Mouse (Mus musculus): ENCODE measurements around the gene Vcp. TPM values are rescaled to one million over a fixed set of nuclear protein-coding genes. Genes with fewer than 3 reads are reported as not detected.
A peak's percentile ranks its signal among the peaks of the same experiment; 100 is the strongest.

Vcp gene
- polyA plus RNA-seq, 1 experiment from 2014 or later = 437 TPM

DNA sequence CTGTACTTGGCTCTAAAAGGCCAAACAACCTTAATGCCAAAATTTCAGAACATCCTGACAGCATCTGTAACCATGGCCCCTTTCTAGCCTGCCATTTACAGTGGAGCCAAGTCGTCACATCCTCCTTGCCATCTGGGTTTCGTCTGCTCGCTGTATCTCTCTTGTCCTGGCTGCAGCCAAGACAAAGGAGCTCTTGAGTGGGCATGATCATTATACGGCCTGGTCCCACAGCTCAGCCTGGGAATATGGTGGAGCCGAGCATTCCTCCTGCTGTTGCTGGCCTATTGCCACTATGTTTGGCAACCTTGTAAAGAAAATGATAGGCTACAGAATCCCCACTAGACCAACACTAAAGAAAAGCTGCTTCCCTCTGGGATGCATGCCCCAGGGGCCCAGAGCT, 57.0 kb downstream of the Vcp start:
- Histone ChIP-seq H3K9me3 (replicated peaks) (no peaks in the 10 kb centered on the region), H3K36me3 (no peaks in the 10 kb centered on the region), H3K4me3 (no peak overlapping the region), H3K4me2 (no peak overlapping the region), H3K27ac (no peak overlapping the region), H3K4me1 (replicated peaks) (no peaks in the 10 kb centered on the region), H3K9ac (no peak overlapping the region), H3K27me3 (peaks cover 41% of the 10 kb centered on the region)
- no peak for ATAC-seq (replicated peaks; ENCODE audit: insufficient number of reproducible peaks, insufficient read depth, low FRiP score, low read depth)
- WGBS = 47% methylated on average over 5 of the region's 5 CpGs

DNA sequence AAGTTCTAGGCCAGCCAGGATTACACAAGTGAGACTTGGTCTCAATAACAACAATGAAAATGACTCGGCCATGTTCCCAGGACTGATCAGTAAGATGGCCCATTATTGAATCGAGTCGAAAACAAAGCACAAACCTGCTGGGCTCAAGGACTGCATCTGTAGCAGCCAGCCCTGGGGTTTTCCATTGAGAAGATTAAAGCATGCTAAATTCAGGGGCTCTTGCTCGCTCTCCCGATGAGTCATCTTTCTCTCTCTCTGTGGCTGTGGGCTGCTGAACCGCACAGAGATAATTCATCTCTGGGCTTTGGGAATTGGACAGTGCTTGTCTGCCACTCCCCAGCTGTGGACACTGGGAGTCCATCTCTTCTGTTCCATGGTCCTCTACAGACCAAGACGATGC, 58.9 kb downstream of the Vcp start:
- no peak overlapping the region for H3K4me3 ChIP-seq
- H3K9me3 ChIP-seq (replicated peaks) = no peaks in the 10 kb centered on the region
- no peak overlapping the region for H3K9ac ChIP-seq
- no peak for ATAC-seq (replicated peaks; ENCODE audit: insufficient number of reproducible peaks, insufficient read depth, low FRiP score, low read depth)
- no peaks in the 10 kb centered on the region for H3K4me1 ChIP-seq (replicated peaks)
- H3K4me2 ChIP-seq = no peak overlapping the region
- H3K36me3 ChIP-seq = no peaks in the 10 kb centered on the region
- no peak overlapping the region for H3K27ac ChIP-seq
- WGBS = 64% methylated on average over 7 of the region's 7 CpGs
- peaks cover 44% of the 10 kb centered on the region for H3K27me3 ChIP-seq

DNA sequence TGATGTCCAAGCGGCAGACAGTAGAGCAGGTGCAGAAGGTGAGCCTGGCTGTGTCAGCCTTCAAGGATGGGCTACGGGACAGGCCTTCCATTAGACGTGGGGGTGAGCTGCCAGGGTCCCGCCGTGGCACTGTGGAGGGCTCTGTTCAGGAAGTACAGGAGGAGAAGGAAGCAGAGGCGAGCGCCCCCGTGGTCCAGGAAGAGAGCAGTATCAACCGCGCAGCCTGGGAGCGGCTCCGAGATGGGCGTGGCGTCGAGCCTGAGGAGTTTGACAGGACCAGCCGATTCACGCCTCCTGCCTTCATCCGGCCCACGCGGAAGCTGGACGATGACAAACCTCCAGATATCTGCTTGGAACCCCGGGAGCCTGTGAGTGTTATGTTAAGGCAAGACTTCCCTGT, 66.7 kb downstream of the Vcp start:
- Histone ChIP-seq H3K9me3 (replicated peaks) (no peaks in the 10 kb centered on the region), H3K4me2 (peak overlapping the region; percentile 64), H3K4me3 (peak overlapping the region; percentile 32), H3K9ac (peak overlapping the region; percentile 42; the same call in 1 of the 2 replicates), H3K27me3 (peaks cover 30% of the 10 kb centered on the region), H3K4me1 (replicated peaks) (peaks cover 33% of the 10 kb centered on the region), H3K36me3 (no peaks in the 10 kb centered on the region), H3K27ac (peak overlapping the region; percentile 92)
- 5% methylated on average over 22 of the region's 22 CpGs for WGBS
- peak; percentile 68 for ATAC-seq (replicated peaks; ENCODE audit: insufficient number of reproducible peaks, insufficient read depth, low FRiP score, low read depth)

- Histone ChIP-seq H3K36me3 (no peaks in the 10 kb centered on the region), H3K27ac (peak overlapping the region; percentile 92), H3K4me2 (peak overlapping the region; percentile 64), H3K9me3 (replicated peaks) (no peaks in the 10 kb centered on the region), H3K4me1 (replicated peaks) (peaks cover 33% of the 10 kb centered on the region), H3K9ac (no peak overlapping the region), H3K27me3 (peaks cover 19% of the 10 kb centered on the region), H3K4me3 (no peak overlapping the region)
- 36% methylated on average over 8 of the region's 8 CpGs for WGBS
- ATAC-seq (replicated peaks; ENCODE audit: insufficient number of reproducible peaks, insufficient read depth, low FRiP score, low read depth) = peak; percentile 41; the same call in 1 of the 2 replicates
Observed at GRCm38 (mm10) chr4:42932229-42932969, 67.9 kb downstream of the Vcp start.

Other genes with a start within 250 kb of the Vcp start
- 0.57 TPM in 1 of 2 replicates, not detected in the other for gene Ccl19, start 243.9 kb downstream of the Vcp start, polyA plus RNA-seq (2015; fragmentation: Nextera tagmentation; extraction: Ambion mirVana)
- gene Ccl21a, start 226.5 kb downstream of the Vcp start, polyA plus RNA-seq (2015; fragmentation: Nextera tagmentation; extraction: Ambion mirVana) = 42.3 and 56.8 TPM in 2 replicates
- not detected in 2 replicates for gene Fam205a1, start 146.6 kb downstream of the Vcp start, polyA plus RNA-seq (2015; fragmentation: Nextera tagmentation; extraction: Ambion mirVana)
- 0.08 and 0.13 TPM in 2 replicates for gene Gm12394, start 143.7 kb downstream of the Vcp start, polyA plus RNA-seq (2015; fragmentation: Nextera tagmentation; extraction: Ambion mirVana)
- 0.20 and 0.41 TPM in 2 replicates for gene Fam205c, start 126.3 kb downstream of the Vcp start, polyA plus RNA-seq (2015; fragmentation: Nextera tagmentation; extraction: Ambion mirVana)
- 4.1 and 4.3 TPM in 2 replicates for gene Phf24, start 83.8 kb downstream of the Vcp start, polyA plus RNA-seq (2015; fragmentation: Nextera tagmentation; extraction: Ambion mirVana)
- 17.7 and 18.2 TPM in 2 replicates for gene Dnajb5, start 50.7 kb downstream of the Vcp start, polyA plus RNA-seq (2015; fragmentation: Nextera tagmentation; extraction: Ambion mirVana)
- gene 1700022I11Rik, start 30.9 kb downstream of the Vcp start, polyA plus RNA-seq (2015; fragmentation: Nextera tagmentation; extraction: Ambion mirVana) = 0.18 and 0.42 TPM in 2 replicates
- 9.8 and 13.5 TPM in 2 replicates for gene Fancg, start 10.0 kb upstream of the Vcp start, polyA plus RNA-seq (2015; fragmentation: Nextera tagmentation; extraction: Ambion mirVana)
- gene Pigo, start 25.3 kb upstream of the Vcp start, polyA plus RNA-seq (2015; fragmentation: Nextera tagmentation; extraction: Ambion mirVana) = 15.0 and 15.5 TPM in 2 replicates
- gene Stoml2, start 31.2 kb upstream of the Vcp start, polyA plus RNA-seq (2015; fragmentation: Nextera tagmentation; extraction: Ambion mirVana) = 189 and 209 TPM in 2 replicates
- gene Fam214b, start 45.7 kb upstream of the Vcp start, polyA plus RNA-seq (2015; fragmentation: Nextera tagmentation; extraction: Ambion mirVana) = 14.1 and 17.3 TPM in 2 replicates
- gene Unc13b, start 58.4 kb upstream of the Vcp start, polyA plus RNA-seq (2015; fragmentation: Nextera tagmentation; extraction: Ambion mirVana) = 10.1 and 11.8 TPM in 2 replicates